Mouse (Mus musculus) left cerebral cortex, adult 2 months (tissue): ENCODE measurements around the gene Adcyap1r1. TPM values are rescaled to one million over a fixed set of nuclear protein-coding genes. Genes with fewer than 3 reads are reported as not detected.

Experiments
- DNase-seq, 2 experiments: peaks; one replicate each; pipeline ENCODE4 v3.0.0; 2021 to 2022; ENCODE audit warnings: low spot score in 2 of 2, mixed read lengths in 1 of 2; ENCODE audit errors: extremely low spot score in 1 of 2
- H3K27ac ChIP-seq: fragments of 200-600 bp; 2 replicates; pipeline ENCODE4 v1.8.1; 2022
- H3K4me3 ChIP-seq: fragments of 200-600 bp; 2 replicates; pipeline ENCODE4 v1.8.1; 2022
- CTCF ChIP-seq: fragments of 200-600 bp; IDR thresholded peaks from 2 replicates; pipeline ENCODE4 v1.8.1; 2022; ENCODE audit warnings: antibody characterized with exemption, mild to moderate bottlenecking, moderate library complexity
- intact Hi-C: fragments of 180-260 bp; cut with DNase I; formaldehyde crosslinking; loops from one replicate; pipeline ENCODE4 v1.15.1; 2025
- total RNA-seq, 2 experiments: library from RNA; stranded (reverse); gene quantifications; 2 replicates each; pipeline ENCODE4 v1.2.3; 2021

Gene Adcyap1r1
- total RNA-seq, 2 experiments from 2014 or later: 118 to 121 TPM

DNA sequence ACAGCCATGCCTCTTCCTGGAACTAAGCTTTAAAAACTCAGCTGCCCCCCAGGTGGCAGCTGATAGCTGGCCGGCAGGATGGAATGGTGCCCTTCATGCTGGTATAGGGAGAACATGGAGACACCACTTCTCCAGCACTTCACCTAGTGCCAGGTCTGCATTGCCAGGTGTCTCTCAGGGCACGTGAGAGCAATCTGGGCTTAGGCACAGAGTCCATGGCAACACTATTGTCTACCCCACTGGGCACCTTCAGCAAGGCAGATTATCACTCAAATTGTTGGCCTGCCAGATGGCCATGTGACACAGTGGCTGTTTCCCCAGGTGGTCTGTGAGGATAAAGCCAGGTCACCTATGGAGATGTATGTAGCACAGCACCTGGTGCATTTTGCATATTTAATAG lies 20.6 kb downstream of the Adcyap1r1 start:
- DNase-seq: no peak
- Histone ChIP-seq H3K4me3 (no peak overlapping the region), H3K27ac (no peak overlapping the region)
- no peak for TF ChIP-seq CTCF
- intact Hi-C loops: no loop called here

DNA sequence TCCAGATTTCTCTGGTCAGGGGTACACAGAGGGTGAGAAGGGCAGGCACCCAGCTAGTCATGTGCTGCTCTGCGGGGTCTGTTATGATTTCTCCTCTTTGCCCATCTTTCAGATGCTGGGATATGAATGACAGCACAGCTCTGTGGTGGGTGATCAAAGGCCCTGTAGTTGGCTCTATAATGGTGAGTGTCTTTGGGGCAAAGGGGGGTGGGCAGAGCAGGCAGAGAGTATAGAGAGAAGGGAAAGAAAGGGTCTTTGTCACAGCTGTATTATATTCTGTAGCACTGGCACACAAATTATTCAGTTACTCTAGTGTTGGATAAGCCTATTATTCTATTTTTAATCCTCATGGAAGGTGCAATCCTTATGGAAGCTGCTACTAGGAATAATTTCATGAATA lies 29.2 kb downstream of the Adcyap1r1 start:
- Histone ChIP-seq H3K27ac (no peak overlapping the region), H3K4me3 (no peak overlapping the region)
- intact Hi-C loops: no loop called here
- no peak for DNase-seq
- TF ChIP-seq CTCF: no peak

DNA sequence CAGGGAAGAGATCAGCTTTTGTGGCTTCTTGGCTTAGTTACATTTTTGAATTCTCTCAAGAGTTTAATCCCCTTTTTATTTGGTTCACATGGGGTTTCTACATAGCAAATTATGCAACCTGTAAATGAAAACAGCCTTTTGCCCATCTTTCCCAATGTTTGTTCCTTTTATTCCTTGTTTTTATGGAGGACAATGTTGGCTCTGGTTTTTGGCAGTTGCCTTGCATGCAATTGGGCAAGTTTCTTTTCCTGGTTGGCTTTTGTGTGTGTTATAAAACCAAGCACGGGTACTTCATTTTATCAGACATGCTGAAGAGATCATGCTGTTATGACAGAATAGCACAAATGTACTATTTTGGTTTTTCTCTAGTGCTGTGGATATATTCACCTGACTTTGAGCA lies 30.7 kb downstream of the Adcyap1r1 start:
- TF ChIP-seq CTCF: no peak
- intact Hi-C loops: no loop called here
- Histone ChIP-seq H3K4me3 (no peak overlapping the region), H3K27ac (peak overlapping the region; percentile 40)
- DNase-seq: no peak

DNA sequence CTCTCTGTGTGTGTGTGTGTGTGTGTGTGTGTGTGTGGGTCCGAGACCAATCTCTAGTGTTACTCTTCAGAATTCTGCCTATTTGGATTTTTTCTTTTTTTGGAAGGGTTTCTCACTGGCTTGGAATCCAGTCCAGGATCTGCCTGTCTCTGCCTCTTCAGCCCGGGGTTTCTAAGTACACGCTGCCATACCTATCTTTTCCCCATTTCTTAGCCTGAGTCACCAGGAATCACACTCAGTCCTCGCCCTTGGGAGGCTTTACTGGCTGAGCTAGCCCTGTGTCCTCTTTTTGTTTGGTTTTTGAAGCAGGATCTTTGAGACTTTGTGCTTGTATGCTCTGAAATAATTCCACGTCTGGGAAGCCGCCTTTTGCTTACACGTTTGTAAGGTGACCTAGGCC lies 31.6 kb downstream of the Adcyap1r1 start:
- Histone ChIP-seq H3K4me3 (no peak overlapping the region), H3K27ac (peak overlapping the region; percentile 13)
- no peak for TF ChIP-seq CTCF
- intact Hi-C loops: no loop called here
- no peak for DNase-seq

DNA sequence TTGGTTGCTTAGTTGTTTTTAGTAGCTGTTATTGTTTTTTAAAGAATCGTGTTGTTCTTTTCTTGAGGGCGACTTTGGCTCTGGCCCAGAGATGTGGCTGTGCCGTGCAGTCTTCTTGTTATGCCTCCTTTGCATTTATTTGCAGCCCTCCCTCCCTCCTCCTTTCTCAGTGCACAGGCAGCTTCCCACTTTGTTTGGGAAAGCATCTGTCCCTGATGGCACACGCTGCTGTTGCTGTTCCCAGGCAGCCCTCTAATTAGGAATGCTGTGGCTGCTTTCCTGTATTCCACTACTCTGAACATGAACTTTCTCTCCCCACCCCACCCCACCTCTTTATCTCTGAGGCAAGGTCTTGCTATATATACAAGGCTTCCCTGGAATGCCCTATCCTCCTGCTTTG lies 32.4 kb downstream of the Adcyap1r1 start:
- no peak for TF ChIP-seq CTCF
- H3K27ac ChIP-seq: peak overlapping the region; percentile 13
- peak; percentile 58 to 60 for DNase-seq
- intact Hi-C loops: no loop called here
- no peak overlapping the region for H3K4me3 ChIP-seq

DNA sequence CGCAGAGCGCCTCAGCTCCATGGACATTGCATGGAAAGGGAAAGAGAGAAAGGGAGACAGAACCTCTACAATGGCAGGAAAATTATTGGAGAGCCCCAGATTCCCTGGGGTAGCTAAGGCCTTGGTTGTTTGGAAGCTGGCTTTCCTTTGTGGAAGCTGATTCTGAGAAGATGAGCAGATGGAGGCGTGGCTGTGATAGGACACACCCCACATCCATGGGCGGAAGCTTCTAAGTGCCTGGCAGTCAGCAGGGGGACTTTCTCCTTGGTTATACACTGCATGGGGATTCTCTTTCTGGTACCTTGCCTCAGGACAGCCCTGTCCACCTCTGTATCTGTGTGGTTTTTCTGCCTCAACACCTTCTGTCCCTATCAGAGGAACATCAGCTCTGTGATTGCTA lies 33.4 kb downstream of the Adcyap1r1 start:
- no peak for DNase-seq
- H3K4me3 ChIP-seq: no peak overlapping the region
- H3K27ac ChIP-seq: no peak overlapping the region
- intact Hi-C loops: no loop called here
- TF ChIP-seq CTCF: no peak

DNA sequence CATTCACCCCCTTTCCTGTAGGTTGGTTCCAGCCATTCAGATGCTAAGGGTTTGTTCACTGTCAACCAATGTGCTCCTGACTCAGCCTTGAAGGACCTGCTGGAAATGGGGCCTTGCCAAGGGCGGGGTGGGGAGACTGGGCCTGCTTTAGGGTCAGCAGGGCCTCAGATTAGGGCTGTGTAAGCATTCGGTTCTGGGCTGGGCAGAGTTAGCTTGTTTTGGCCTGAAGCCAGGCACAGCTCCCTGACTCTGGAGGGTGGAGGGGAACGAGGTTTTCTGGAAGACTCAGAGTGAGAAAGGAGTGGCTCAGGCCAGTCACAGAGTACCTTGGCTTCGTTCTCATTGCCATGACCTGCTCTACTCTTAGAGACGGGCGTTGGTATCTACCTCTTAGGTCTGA lies 35.9 kb downstream of the Adcyap1r1 start:
- intact Hi-C loops: no loop called here
- DNase-seq: no peak
- TF ChIP-seq CTCF: no peak
- Histone ChIP-seq H3K27ac (no peak overlapping the region), H3K4me3 (no peak overlapping the region)

DNA sequence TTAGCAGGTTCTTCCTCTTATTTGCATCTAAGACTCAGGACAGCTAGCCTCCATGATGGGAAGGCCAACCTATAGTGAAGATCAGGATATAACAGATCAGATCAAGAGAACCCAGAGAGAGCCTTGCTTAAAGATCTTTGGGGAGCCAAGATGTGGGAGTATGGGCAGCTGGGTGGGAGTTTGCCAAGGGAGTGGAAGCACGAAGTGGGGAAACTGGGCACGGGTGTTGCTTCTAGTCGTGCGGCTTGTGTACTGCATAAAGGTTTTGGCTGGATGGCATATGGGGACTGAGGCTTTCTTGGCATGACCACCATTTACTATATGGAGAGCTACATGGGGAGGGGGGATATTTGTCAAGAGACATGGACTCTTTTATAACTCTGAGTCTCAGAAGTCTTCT lies 44.4 kb downstream of the Adcyap1r1 start:
- Histone ChIP-seq H3K4me3 (no peak overlapping the region), H3K27ac (no peak overlapping the region)
- intact Hi-C loops: no loop called here
- no peak for DNase-seq
- TF ChIP-seq CTCF: no peak

DNA sequence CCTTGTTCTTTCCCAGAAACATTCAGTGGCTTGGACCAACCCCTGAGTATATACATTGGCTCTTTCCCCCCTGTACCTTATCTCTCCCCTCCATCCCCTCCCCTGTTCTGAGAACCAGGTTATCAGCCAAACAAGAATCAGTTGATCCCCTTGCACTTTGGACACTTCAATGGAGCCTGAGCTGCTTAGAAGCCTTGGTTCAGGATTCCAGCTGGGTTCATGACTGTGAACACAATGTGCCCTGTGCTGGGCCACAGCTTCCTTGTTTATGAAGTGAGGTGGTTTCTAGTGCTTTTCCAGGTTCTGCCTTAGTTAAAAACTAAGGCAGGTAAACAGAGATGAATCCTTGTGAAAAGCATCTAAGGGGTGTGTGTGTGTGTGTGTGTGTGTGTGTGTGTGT lies 47.0 kb downstream of the Adcyap1r1 start:
- Histone ChIP-seq H3K4me3 (no peak overlapping the region), H3K27ac (no peak overlapping the region)
- DNase-seq: no peak
- TF ChIP-seq CTCF: no peak
- intact Hi-C loops: no loop called here

DNA sequence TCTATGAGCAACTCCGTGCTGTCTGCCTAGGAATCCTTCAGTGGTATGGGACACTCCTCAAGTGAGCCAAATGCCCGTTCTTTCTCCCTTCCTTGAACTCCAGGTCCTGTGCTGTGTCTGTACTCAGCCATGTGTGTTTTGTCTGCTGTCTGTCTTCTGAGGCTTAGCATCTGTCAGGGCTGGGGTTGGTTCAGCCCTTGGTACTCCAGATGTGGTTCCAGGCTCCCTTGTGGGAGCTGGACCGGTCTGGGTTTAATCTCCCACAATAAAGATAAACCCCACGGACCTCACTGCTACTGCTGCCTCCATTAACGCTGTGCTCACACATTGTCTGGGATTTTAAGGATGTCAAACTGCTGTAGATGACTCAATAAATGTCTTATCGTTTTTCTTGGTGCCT lies 49.3 kb downstream of the Adcyap1r1 start:
- Histone ChIP-seq H3K4me3 (no peak overlapping the region), H3K27ac (no peak overlapping the region)
- TF ChIP-seq CTCF: no peak
- intact Hi-C loops: no loop called here
- DNase-seq: no peak

DNA sequence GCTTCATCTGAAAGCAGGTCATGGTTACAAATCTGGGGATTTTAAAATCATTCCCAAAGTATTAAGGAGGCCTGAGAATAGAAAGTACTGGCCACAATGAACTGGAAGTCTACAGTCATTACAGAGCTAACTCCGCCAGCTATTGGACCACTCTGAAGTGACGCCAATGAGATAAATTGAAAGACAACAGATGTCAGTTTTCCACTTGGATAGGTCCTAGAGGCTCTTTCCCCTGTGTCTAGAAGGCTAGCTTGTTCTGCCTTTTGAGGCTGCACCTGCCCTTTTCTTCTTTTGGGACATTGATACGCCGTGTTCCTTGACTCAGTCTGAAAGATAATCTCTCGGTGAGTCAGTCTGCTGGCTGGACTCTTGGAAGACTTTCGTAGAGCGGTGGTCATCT lies 50.5 kb downstream of the Adcyap1r1 start:
- no peak for DNase-seq
- intact Hi-C loops: loop anchor here (2.0 kb wide), 1 partner anchor 36 kb away; no protein-coding TSS in a partner anchor
- Histone ChIP-seq H3K27ac (no peak overlapping the region), H3K4me3 (no peak overlapping the region)
- no peak for TF ChIP-seq CTCF

DNA sequence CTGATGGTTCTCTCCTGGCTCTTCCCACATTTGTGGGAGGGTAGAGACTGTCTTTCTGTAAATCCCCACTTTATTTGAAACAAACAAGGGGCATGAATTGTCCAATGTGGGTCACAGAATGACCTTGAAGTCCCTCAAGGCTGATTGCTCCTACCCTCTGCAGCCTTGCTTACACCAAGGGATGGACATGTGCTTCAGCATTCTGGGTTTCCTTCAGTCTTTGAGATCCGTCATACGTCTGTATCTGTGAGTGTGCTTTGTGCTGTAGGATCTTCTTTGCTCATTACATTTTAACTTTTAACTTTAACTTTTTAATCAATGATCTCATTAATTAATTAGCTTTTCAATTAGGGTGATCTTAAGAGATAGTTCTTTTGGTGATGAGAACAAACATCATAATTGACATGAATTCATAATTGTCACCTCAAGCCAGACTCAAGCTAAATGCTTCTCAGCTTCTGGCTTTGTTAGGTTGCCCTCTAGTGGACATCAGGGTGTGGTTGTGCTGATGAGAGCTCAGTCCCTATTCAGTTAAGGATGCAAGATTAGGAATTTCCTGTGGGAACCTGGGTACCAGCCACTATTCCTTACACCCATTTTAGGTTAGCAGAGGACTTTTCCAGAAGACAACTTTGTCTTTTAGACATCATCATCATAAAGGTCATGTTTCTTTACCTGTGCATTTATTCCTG lies 53.2 kb downstream of the Adcyap1r1 start:
- peak in 1 of 2 experiments; percentile 57 for DNase-seq
- peak; percentile 91 for TF ChIP-seq CTCF
- Histone ChIP-seq H3K27ac (no peak overlapping the region), H3K4me3 (no peak overlapping the region)
- intact Hi-C loops: loop anchor here (1.0 to 2.0 kb wide), 2 partner anchors 46 to 113 kb away; no protein-coding TSS in a partner anchor

DNA sequence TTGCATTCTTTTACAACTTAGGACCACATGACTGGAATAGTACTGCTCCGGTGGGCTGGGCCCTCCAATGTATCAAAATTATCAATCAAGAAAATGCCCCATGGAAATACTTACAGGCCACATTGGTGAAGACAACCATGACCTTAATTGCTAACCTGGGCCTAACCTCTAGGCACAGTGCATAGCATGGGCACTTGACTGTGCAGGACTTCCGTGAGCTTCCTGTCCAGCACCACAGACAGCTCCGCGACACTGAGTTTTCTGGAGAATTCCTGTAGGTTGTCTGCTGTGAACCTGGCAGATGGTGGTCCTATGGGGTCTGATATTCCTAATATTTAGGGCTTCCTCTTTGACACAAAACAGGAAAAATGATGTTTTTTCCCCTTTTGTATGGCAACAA lies 54.7 kb downstream of the Adcyap1r1 start:
- Histone ChIP-seq H3K27ac (no peak overlapping the region), H3K4me3 (no peak overlapping the region)
- no peak for DNase-seq
- intact Hi-C loops: no loop called here
- TF ChIP-seq CTCF: no peak
